Comparison of ENCODE assay signal across 10 mouse cellular contexts in the genomic region with DNA sequence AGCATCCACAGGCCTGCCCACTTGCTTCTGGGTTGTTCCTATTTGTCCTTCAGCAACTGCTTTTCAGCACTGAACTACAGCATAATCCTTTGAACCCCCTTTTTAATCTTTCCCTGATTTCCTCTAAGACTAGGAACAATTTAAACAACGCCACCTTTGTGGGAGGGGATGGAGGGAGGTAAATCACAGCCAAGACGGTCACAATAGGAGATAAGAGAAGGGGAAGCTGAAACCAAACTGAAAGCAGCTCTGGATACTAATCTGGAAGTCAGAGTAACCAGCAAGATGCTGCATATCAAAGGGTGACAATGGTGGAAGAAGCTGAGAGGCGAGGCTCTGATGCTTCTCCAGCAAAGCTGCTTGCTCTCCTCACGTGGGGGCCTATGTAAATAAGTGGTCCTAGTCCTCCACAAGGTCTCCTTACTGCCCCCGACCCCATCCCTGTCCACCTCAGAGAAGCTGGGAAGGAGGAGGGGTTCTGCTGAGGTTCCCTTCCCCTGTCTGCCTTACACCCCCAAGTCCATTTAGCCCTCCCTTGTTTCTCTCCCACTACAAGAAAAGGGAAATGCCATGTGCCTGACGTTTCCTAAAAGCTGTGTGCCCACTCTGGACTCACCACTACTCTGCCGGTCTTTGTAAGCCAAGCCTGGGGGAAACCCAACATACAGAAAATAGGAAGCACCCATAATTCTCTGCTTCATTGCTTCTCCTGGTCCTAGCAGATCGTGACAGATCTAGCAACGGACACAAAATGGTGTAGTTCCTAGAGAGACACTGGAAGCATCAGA. TPM values are rescaled to one million over a fixed set of nuclear protein-coding genes. Genes with fewer than 3 reads are reported as not detected.
DNase-seq lines count a peak whose midpoint lies in the region; ATAC-seq and TF ChIP-seq lines count a peak whose summit lies in the region.
"Had no signal": no experiment of that assay in that cellular context is flagged by ENCODE, and none has a peak within 500 bp of the region (broad histone marks: within the 10 kb centered on the region; RNA-seq: fewer than 3 reads in every experiment).

No protein-coding gene starts in this region.

- H3K4me1 ChIP-seq in cortical plate, adult 2 months (ENCODE audit: control insufficient read depth, insufficient read depth, low read length) = peaks cover 10% of the 10 kb centered on the region

- DNase-seq in gastrocnemius, adult 2 months = peak; percentile 7
- no peak for DNase-seq in gastrocnemius, postnatal 14 days
- no peak for DNase-seq in layer of hippocampus, adult 2 months (ENCODE audit: low spot score in 2 of 2)
- no peak for DNase-seq in layer of hippocampus, adult 9-10 months (ENCODE audit: low spot score)
- no peak for DNase-seq in urinary bladder, adult 2 months (ENCODE audit: low spot score)
- no peak for DNase-seq in left cerebral cortex, postnatal 14 days (ENCODE audit: low spot score in 2 of 2)
- DNase-seq: kidney, adult 18-20 months had no signal

- peak; percentile 28 for ATAC-seq in megakaryocyte, adult 5-6 weeks (ENCODE audit: poor library complexity, severe bottlenecking)

- TF ChIP-seq CTCF in gastrocnemius, adult 2 months (IDR thresholded peaks at IDR 0.05) = no peak
- no peak for TF ChIP-seq CTCF in layer of hippocampus, adult 2 months (conservative IDR thresholded peaks at IDR 0.05)
- no peak for TF ChIP-seq CTCF in cortical plate, adult 2 months (IDR thresholded peaks at IDR 0.05; ENCODE audit: extremely low read depth, insufficient read depth, low read length)

- peak overlapping the region; percentile 83 for H3K27ac ChIP-seq in gastrocnemius, adult 2 months
- H3K27ac ChIP-seq in layer of hippocampus, adult 2 months = peak overlapping the region; percentile 88
- H3K27ac ChIP-seq in cortical plate, adult 2 months (ENCODE audit: insufficient read depth, low read length) = peak overlapping the region; percentile 26; the same call in 1 of the 2 replicates

- no peak overlapping the region for H3K4me3 ChIP-seq in gastrocnemius, adult 2 months
- H3K4me3 ChIP-seq in layer of hippocampus, adult 2 months = no peak overlapping the region
- H3K4me3 ChIP-seq in cortical plate, adult 2 months (ENCODE audit: insufficient read depth, low read length) = no peak overlapping the region

- intact Hi-C loops in gastrocnemius, adult 2 months (cut with DNase I) = no loop called here
- intact Hi-C loops in gastrocnemius, postnatal 14 days (cut with DNase I; ENCODE audit: low total_unique reads) = no loop called here
- intact Hi-C loops in left cerebral cortex, postnatal 14 days (cut with DNase I) = no loop called here

- TF ChIP-seq POLR2A in cortical plate, adult 2 months (IDR thresholded peaks at IDR 0.05; ENCODE audit: extremely low read depth, insufficient read depth, low read length) = no peak

RNA-seq across cellular contexts. Expression of gene Fmnl3, which starts 27.9 kb away (rescaled TPM):
- 1 to 10 TPM; 5.5 to 7.2 TPM for total RNA-seq in gastrocnemius, adult 2 months (2021)
- total RNA-seq in gastrocnemius, postnatal 14 days (2021) = 10 to 100 TPM; 13.3 to 13.6 TPM
- 1 to 10 TPM; 9.0 to 9.7 TPM for total RNA-seq in layer of hippocampus, adult 2 months (2021)
- 13.7 and 15.4 TPM in 2 replicates for polyA plus RNA-seq in cortical plate, adult 2 months (2012; rRNA removed)
- 7.9 and 10.1 TPM in 2 replicates for total RNA-seq in megakaryocyte, adult 5-6 weeks (2015)
- 11.4 and 16.3 TPM in 2 replicates for total RNA-seq in megakaryocyte, adult 5-6 weeks (2017)
- 8.9 and 9.9 TPM in 2 replicates for polyA plus RNA-seq in urinary bladder, adult 2 months (2012; rRNA removed)
- 10 to 100 TPM; 11.3 to 13.4 TPM for total RNA-seq in left cerebral cortex, postnatal 14 days (2021)

RNA-seq across cellular contexts. Expression of gene Fam186b, which starts 46.7 kb away (rescaled TPM):
- not detected for total RNA-seq in gastrocnemius, adult 2 months (2021)
- not detected for total RNA-seq in gastrocnemius, postnatal 14 days (2021)
- total RNA-seq in layer of hippocampus, adult 2 months (2021) = 1 to 10 TPM; 1.2 to 1.9 TPM
- polyA plus RNA-seq in cortical plate, adult 2 months (2012; rRNA removed) = 0.69 and 1.1 TPM in 2 replicates
- not detected in 2 replicates for total RNA-seq in megakaryocyte, adult 5-6 weeks (2015)
- total RNA-seq in megakaryocyte, adult 5-6 weeks (2017) = not detected in 2 replicates
- polyA plus RNA-seq in urinary bladder, adult 2 months (2012; rRNA removed) = 0.04 and 0.07 TPM in 2 replicates
- 1 to 10 TPM; 1.7 to 2.2 TPM for total RNA-seq in left cerebral cortex, postnatal 14 days (2021)
- polyA plus RNA-seq: C2C12 had no signal

RNA-seq across cellular contexts. Expression of gene Prpf40b, which starts 47.5 kb away (rescaled TPM):
- total RNA-seq in gastrocnemius, adult 2 months (2021) = 10 to 100 TPM; 24.8 to 27.0 TPM
- 10 to 100 TPM; 18.4 to 20.8 TPM for total RNA-seq in gastrocnemius, postnatal 14 days (2021)
- total RNA-seq in layer of hippocampus, adult 2 months (2021) = 100 to 1,000 TPM; 114 to 119 TPM
- 156 and 168 TPM in 2 replicates for polyA plus RNA-seq in cortical plate, adult 2 months (2012; rRNA removed)
- 0.27 and 0.89 TPM in 2 replicates for total RNA-seq in megakaryocyte, adult 5-6 weeks (2015)
- 0.12 and 1.1 TPM in 2 replicates for total RNA-seq in megakaryocyte, adult 5-6 weeks (2017)
- 67.8 and 74.1 TPM in 2 replicates for polyA plus RNA-seq in urinary bladder, adult 2 months (2012; rRNA removed)
- 10 to 100 TPM; 95.4 to 99.5 TPM for total RNA-seq in left cerebral cortex, postnatal 14 days (2021)

RNA-seq across cellular contexts. Expression of gene Tmbim6, which starts 50.3 kb away (rescaled TPM):
- total RNA-seq in gastrocnemius, adult 2 months (2021) = 100 to 1,000 TPM; 181 to 184 TPM
- total RNA-seq in gastrocnemius, postnatal 14 days (2021) = 100 to 1,000 TPM; 167 to 170 TPM
- total RNA-seq in layer of hippocampus, adult 2 months (2021) = 100 to 1,000 TPM; 341 to 355 TPM
- polyA plus RNA-seq in cortical plate, adult 2 months (2012; rRNA removed) = 369 and 399 TPM in 2 replicates
- 410 and 456 TPM in 2 replicates for total RNA-seq in megakaryocyte, adult 5-6 weeks (2015)
- total RNA-seq in megakaryocyte, adult 5-6 weeks (2017) = 187 and 196 TPM in 2 replicates
- polyA plus RNA-seq in urinary bladder, adult 2 months (2012; rRNA removed) = 331 and 342 TPM in 2 replicates
- 100 to 1,000 TPM; 330 to 349 TPM for total RNA-seq in left cerebral cortex, postnatal 14 days (2021)

Comparison
In these comparisons a context has a peak if more than half of its experiments do, and no peak if none do; other contexts are left out.
1. H3K27ac ChIP-seq: peak in every context shown above with its lines; median percentile 88 in layer of hippocampus, adult 2 months; 83 in gastrocnemius, adult 2 months; 26 in cortical plate, adult 2 months.
2. RNA of gene Prpf40b, which starts 47.5 kb away (total RNA-seq): 114 to 119 TPM in layer of hippocampus, adult 2 months, 95.4 to 99.5 TPM in left cerebral cortex, postnatal 14 days, 24.8 to 27.0 TPM in gastrocnemius, adult 2 months and 18.4 to 20.8 TPM in gastrocnemius, postnatal 14 days; 0.12 to 1.1 TPM in megakaryocyte, adult 5-6 weeks; every median in the first group is over 4 times any median in the second.